Mouse (Mus musculus): ENCODE data around the gene Chek2. TPM values are rescaled to one million over a fixed set of nuclear protein-coding genes. Genes with fewer than 3 reads are reported as not detected.
"Not testable (repeated sequence)": the region's sequence is repeated elsewhere in the genome, so short reads cannot be mapped to it uniquely, and the experiment has no call there.

Gene Chek2
- total RNA-seq, 2 experiments from 2014 or later = 1.4 to 1.5 TPM

- no peak for DNase-seq
Observed at GRCm38 (mm10) chr5:110839038-110839677, 621 bp upstream of the Chek2 start.

- DNase-seq = no peak
Observed at GRCm38 (mm10) chr5:110840465-110840864, 686 bp downstream of the Chek2 start.

- DNase-seq = no peak
Observed at GRCm38 (mm10) chr5:110841046-110841862, 1.5 kb downstream of the Chek2 start.

- DNase-seq = no peak
Observed at GRCm38 (mm10) chr5:110852990-110853389, 13.2 kb downstream of the Chek2 start.

GRCm38 (mm10) chr5:110857091-110857490 is 17.3 kb downstream of the Chek2 start:
- DNase-seq = no peak

GRCm38 (mm10) chr5:110859013-110859650 is 19.4 kb downstream of the Chek2 start:
- DNase-seq = peak; percentile 69

- DNase-seq = no peak
Observed at GRCm38 (mm10) chr5:110860445-110860844, 20.7 kb downstream of the Chek2 start.

GRCm38 (mm10) chr5:110868460-110868859 is 28.7 kb downstream of the Chek2 start:
- no peak for DNase-seq

- no peak for DNase-seq
Observed at GRCm38 (mm10) chr5:110869242-110869669, 29.5 kb downstream of the Chek2 start.

GRCm38 (mm10) chr5:110873160-110873559 is 33.4 kb downstream of the Chek2 start:
- DNase-seq = no peak

GRCm38 (mm10) chr5:110874711-110875110 is 34.9 kb downstream of the Chek2 start:
- DNase-seq = no peak

GRCm38 (mm10) chr5:110875286-110875685 is 35.5 kb downstream of the Chek2 start:
- DNase-seq = no peak

GRCm38 (mm10) chr5:110877666-110878505 is 38.1 kb downstream of the Chek2 start:
- no peak for DNase-seq

GRCm38 (mm10) chr5:110878526-110878925 is 38.7 kb downstream of the Chek2 start:
- not testable (repeated sequence) for DNase-seq

GRCm38 (mm10) chr5:110879042-110879441 is 39.3 kb downstream of the Chek2 start:
- DNase-seq = no peak

GRCm38 (mm10) chr5:110879584-110880374 is 40.0 kb downstream of the Chek2 start, which contains the start of gene Ttc28:
Ttc28 (plus strand) TSS chr5:110879803.
- DNase-seq = peak; percentile 87

- no peak for DNase-seq
Observed at GRCm38 (mm10) chr5:110888596-110888995, 48.8 kb downstream of the Chek2 start.

GRCm38 (mm10) chr5:110889945-110890344 is 50.2 kb downstream of the Chek2 start:
- DNase-seq = no peak

GRCm38 (mm10) chr5:110890561-110890960 is 50.8 kb downstream of the Chek2 start:
- no peak for DNase-seq

GRCm38 (mm10) chr5:110897114-110897788 is 57.5 kb downstream of the Chek2 start:
- DNase-seq = no peak

GRCm38 (mm10) chr5:110898169-110898568 is 58.4 kb downstream of the Chek2 start:
- DNase-seq = no peak
